In genomic region chr8:128358406-128358755, GRCm38 (mm10) we compare ENCODE assay signal across 8 mouse cellular contexts. TPM values are rescaled to one million over a fixed set of nuclear protein-coding genes. Genes with fewer than 3 reads are reported as not detected.
A peak's percentile ranks its signal among the peaks of the same experiment; 100 is the strongest.
DNase-seq lines count a peak whose midpoint lies in the region; ATAC-seq lines count a peak whose summit lies in the region.

Nrp1 (plus strand) TSS chr8:128358604.

- peak within 1 kb of the TSS; percentile 81 for H3K27ac ChIP-seq in forebrain, embryonic 10.5 days
- H3K27ac ChIP-seq in heart, embryonic 15.5 days: peak within 1 kb of the TSS; percentile 99
- peak within 1 kb of the TSS; percentile 61 for H3K27ac ChIP-seq in liver, embryonic 16.5 days (ENCODE audit: low read length)
- H3K27ac ChIP-seq in neural tube, embryonic 14.5 days (ENCODE audit: low read depth, low read length): peak within 1 kb of the TSS; percentile 98

- peaks cover 74% of the 10 kb centered on the region for H3K27me3 ChIP-seq in forebrain, embryonic 10.5 days (ENCODE audit: poor library complexity, severe bottlenecking)
- H3K27me3 ChIP-seq in heart, embryonic 15.5 days: no peaks in the 10 kb centered on the region
- H3K27me3 ChIP-seq in liver, embryonic 16.5 days (ENCODE audit: control insufficient read depth, insufficient read depth, low read depth, low read length): peaks cover 32% of the 10 kb centered on the region
- H3K27me3 ChIP-seq in neural tube, embryonic 14.5 days (ENCODE audit: control insufficient read depth, insufficient read depth, low read length): no peaks in the 10 kb centered on the region

- no peaks in the 10 kb centered on the region for H3K9me3 ChIP-seq in forebrain, embryonic 10.5 days
- no peaks in the 10 kb centered on the region for H3K9me3 ChIP-seq in heart, embryonic 15.5 days (replicated peaks)
- no peaks in the 10 kb centered on the region for H3K9me3 ChIP-seq in liver, embryonic 16.5 days (replicated peaks; ENCODE audit: control insufficient read depth, low read length)
- H3K9me3 ChIP-seq in neural tube, embryonic 14.5 days (ENCODE audit: control insufficient read depth, low read length): no peaks in the 10 kb centered on the region

- DNase-seq in 3T3-L1 (ENCODE audit: low read depth, low spot score) (peak; percentile 73), MN1 (ENCODE audit: low spot score) (peak; percentile 78)
- DNase-seq in forebrain, embryonic 10.5 days (ENCODE audit: extremely low spot score, low spot score): peak; percentile 52
- peak; percentile 41 to 76 for DNase-seq in kidney, postnatal 36 days
- peak; percentile 59 to 68 for DNase-seq in thymus, postnatal 36 days

- H3K9ac ChIP-seq in heart, embryonic 15.5 days: peak within 1 kb of the TSS; percentile 98
- peak within 1 kb of the TSS; percentile 45; the same call in 1 of the 2 replicates for H3K9ac ChIP-seq in liver, embryonic 16.5 days (ENCODE audit: low read depth, low read length)
- peak within 1 kb of the TSS; percentile 94 for H3K9ac ChIP-seq in neural tube, embryonic 14.5 days (replicated peaks; ENCODE audit: low read depth, low read length)

- H3K4me2 ChIP-seq in heart, embryonic 15.5 days: peak within 1 kb of the TSS; percentile 92
- H3K4me2 ChIP-seq in liver, embryonic 16.5 days (ENCODE audit: low read depth, low read length): peak within 1 kb of the TSS; percentile 73
- peak within 1 kb of the TSS; percentile 100 for H3K4me2 ChIP-seq in neural tube, embryonic 14.5 days (ENCODE audit: low read depth, low read length)

- no peaks in the 10 kb centered on the region for H3K36me3 ChIP-seq in forebrain, embryonic 10.5 days (replicated peaks)
- no peaks in the 10 kb centered on the region for H3K36me3 ChIP-seq in heart, embryonic 15.5 days
- no peaks in the 10 kb centered on the region for H3K36me3 ChIP-seq in liver, embryonic 16.5 days (ENCODE audit: control insufficient read depth, insufficient read depth)
- H3K36me3 ChIP-seq in neural tube, embryonic 14.5 days (ENCODE audit: control insufficient read depth, insufficient read depth, low read length): no peaks in the 10 kb centered on the region

- peak; percentile 2; the same call in 1 of the 2 replicates for ATAC-seq in heart, embryonic 15.5 days (replicated peaks; ENCODE audit: insufficient number of reproducible peaks, insufficient read depth, low FRiP score, low read depth)
- ATAC-seq in liver, embryonic 16.5 days (ENCODE audit: low read depth): no peak
- ATAC-seq in neural tube, embryonic 14.5 days (ENCODE audit: low read depth): peak; percentile 26

- peaks cover 68% of the 10 kb centered on the region for H3K4me1 ChIP-seq in forebrain, embryonic 10.5 days
- peaks cover 25% of the 10 kb centered on the region for H3K4me1 ChIP-seq in heart, embryonic 15.5 days (replicated peaks)
- peaks cover 2% of the 10 kb centered on the region for H3K4me1 ChIP-seq in liver, embryonic 16.5 days (ENCODE audit: control insufficient read depth, low read depth, low read length)
- H3K4me1 ChIP-seq in neural tube, embryonic 14.5 days (ENCODE audit: control insufficient read depth, insufficient read depth, low read length): 0 out of 2 replicates have a peak, but pooled peaks cover 8% of the 10 kb centered on the region

- H3K4me3 ChIP-seq in forebrain, embryonic 10.5 days: peak within 1 kb of the TSS; percentile 59
- peak within 1 kb of the TSS; percentile 98 for H3K4me3 ChIP-seq in heart, embryonic 15.5 days
- H3K4me3 ChIP-seq in liver, embryonic 16.5 days (ENCODE audit: low read depth, low read length): peak within 1 kb of the TSS; percentile 60
- peak within 1 kb of the TSS; percentile 89 for H3K4me3 ChIP-seq in neural tube, embryonic 14.5 days (ENCODE audit: low read depth, low read length)

- whole genome bisulfite sequencing in forebrain, embryonic 10.5 days: under 1% methylated on average over 21 of the region's 21 CpGs
- under 1% methylated on average over 21 of the region's 21 CpGs for WGBS in heart, embryonic 15.5 days
- under 1% methylated on average over 21 of the region's 21 CpGs for WGBS in liver, embryonic 16.5 days (ENCODE audit: insufficient replicate concordance)
- WGBS in neural tube, embryonic 14.5 days: under 1% methylated on average over 21 of the region's 21 CpGs

RNA-seq across cellular contexts. Expression of gene Nrp1, which starts in this region (rescaled TPM):
- 15.8 and 17.7 TPM in 2 replicates for polyA plus RNA-seq in forebrain, embryonic 10.5 days (2016; fragmentation: Nextera tagmentation; extraction: Ambion mirVana)
- polyA plus RNA-seq in heart, embryonic 15.5 days (2015; fragmentation: Nextera tagmentation; extraction: Ambion mirVana): 138 and 147 TPM in 2 replicates
- 10.9 and 11.7 TPM in 2 replicates for polyA plus RNA-seq in liver, embryonic 16.5 days (2015; fragmentation: Nextera tagmentation; extraction: Ambion mirVana)
- 101 and 143 TPM in 2 replicates for polyA plus RNA-seq in neural tube, embryonic 14.5 days (2014; fragmentation: Nextera tagmentation; extraction: Ambion mirVana)

Comparison
In these comparisons a context has a peak if more than half of its experiments do, and no peak if none do; other contexts are left out.
1. H3K9ac ChIP-seq: peak in every context shown above with its lines; median percentile 98 in heart, embryonic 15.5 days; 94 in neural tube, embryonic 14.5 days; 45 in liver, embryonic 16.5 days.